ENCODE assay signal across 24 mouse cellular contexts in the genomic region with DNA sequence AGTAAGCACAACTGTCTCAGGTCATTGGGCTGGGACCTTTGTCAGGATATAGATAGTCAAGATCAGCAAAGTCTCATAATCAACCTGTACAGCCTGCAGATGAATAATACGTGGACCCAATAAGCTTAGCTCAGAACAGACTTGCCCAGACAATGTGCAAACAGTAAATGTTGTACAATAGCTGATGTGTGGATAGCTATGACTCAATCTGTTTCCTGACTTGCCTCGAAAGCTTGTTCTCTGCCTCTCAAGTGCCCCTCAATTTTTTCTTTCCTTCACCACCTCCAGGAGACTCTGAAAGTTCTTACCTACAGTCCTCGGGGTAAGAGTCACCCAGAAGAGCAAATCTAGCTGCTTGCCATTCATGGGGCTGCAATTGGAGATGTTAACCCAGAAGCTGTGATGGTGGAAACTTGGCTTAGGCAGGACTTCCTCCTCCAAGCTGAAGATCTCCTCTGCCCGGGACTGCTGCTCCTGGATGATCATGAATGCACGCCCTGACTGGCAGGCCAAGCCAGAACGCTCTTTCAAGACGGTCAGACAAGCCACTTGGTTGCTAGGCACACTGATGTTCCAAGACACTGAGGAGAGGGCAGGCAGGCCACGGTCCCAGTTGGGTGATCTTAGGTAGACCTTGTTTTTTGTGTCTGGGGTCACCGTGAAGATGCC. TPM values are rescaled to one million over a fixed set of nuclear protein-coding genes. Genes with fewer than 3 reads are reported as not detected.
"Had no signal": no experiment of that assay in that cellular context is flagged by ENCODE, and none has a peak within 500 bp of the region (broad histone marks: within the 10 kb centered on the region; RNA-seq: fewer than 3 reads in every experiment).

No protein-coding gene starts in this region.

- H3K27me3 ChIP-seq: limb, embryonic 13.5 days; liver, embryonic 12.5 days; liver, embryonic 15.5 days; lung, embryonic 15.5 days had no signal

- H3K9ac ChIP-seq: limb, embryonic 13.5 days; liver, embryonic 12.5 days; liver, embryonic 15.5 days; lung, embryonic 15.5 days had no signal

- ATAC-seq: intestine, embryonic 16.5 days; liver, embryonic 12.5 days had no signal

- H3K4me1 ChIP-seq: limb, embryonic 13.5 days; liver, embryonic 12.5 days; liver, embryonic 15.5 days; lung, embryonic 15.5 days had no signal

- H3K27ac ChIP-seq: limb, embryonic 10.5 days; limb, embryonic 13.5 days; liver, embryonic 12.5 days; liver, embryonic 15.5 days; lung, embryonic 15.5 days; macrophage had no signal

- H3K36me3 ChIP-seq: limb, embryonic 10.5 days; limb, embryonic 13.5 days; liver, embryonic 12.5 days; liver, embryonic 15.5 days; lung, embryonic 15.5 days had no signal

- H3K4me3 ChIP-seq: limb, embryonic 10.5 days; limb, embryonic 13.5 days; liver, embryonic 12.5 days; liver, embryonic 15.5 days; lung, embryonic 15.5 days had no signal

- DNase-seq: kidney, adult 18-20 months; kidney, adult 9 months; kidney, postnatal 14 days; kidney, postnatal 4 days; layer of hippocampus, adult 9-11 months; liver; lung, postnatal 14 days; midbrain, embryonic 14.5 days; right cerebral cortex, postnatal 25 days; spleen, adult 18-20 months; thymus, postnatal 25 days had no signal

RNA-seq across cellular contexts. Expression of a gene that starts 26.8 kb away (rescaled TPM):
- total RNA-seq: megakaryocyte-erythroid progenitor cell, adult 5-6 weeks had no signal
- polyA plus RNA-seq: limb, embryonic 10.5 days; liver, embryonic 12.5 days; liver, embryonic 15.5 days; macrophage; midbrain, embryonic 11.5 days; neural tube, embryonic 11.5 days; neural tube, embryonic 14.5 days had no signal

RNA-seq across cellular contexts. Expression of a gene that starts 38.3 kb away (rescaled TPM):
- total RNA-seq: layer of hippocampus, adult 18-20 months; layer of hippocampus, postnatal 25 days had no signal
- polyA plus RNA-seq: macrophage; midbrain, embryonic 14.5 days had no signal
